Mouse (Mus musculus): ENCODE results near the gene Poglut1. TPM values are rescaled to one million over a fixed set of nuclear protein-coding genes. Genes with fewer than 3 reads are reported as not detected.

Poglut1 gene
- 50.5 and 51.8 TPM in 2 replicates for polyA plus RNA-seq (2012; rRNA removed)

- DNase-seq (ENCODE audit: extremely low spot score in 1 of 2, low spot score in 1 of 2), result peak; percentile 52 to 80
Measured at GRCm38 (mm10) chr16:38549479-38550396, at the start of gene Poglut1. Gene Poglut1, minus strand, starts transcription at chr16:38550258.

GRCm38 (mm10) chr16:38598986-38599680 lies 49.1 kb upstream of the Poglut1 start:
- DNase-seq (ENCODE audit: extremely low spot score in 1 of 2, low spot score in 1 of 2), result no peak

GRCm38 (mm10) chr16:38596651-38597050 lies 46.6 kb upstream of the Poglut1 start:
- DNase-seq (ENCODE audit: extremely low spot score in 1 of 2, low spot score in 1 of 2), result no peak

GRCm38 (mm10) chr16:38596099-38596498 lies 46.0 kb upstream of the Poglut1 start:
- DNase-seq (ENCODE audit: extremely low spot score in 1 of 2, low spot score in 1 of 2), result no peak

- DNase-seq (ENCODE audit: extremely low spot score in 1 of 2, low spot score in 1 of 2), result no peak
Measured at GRCm38 (mm10) chr16:38594435-38594834, 44.4 kb upstream of the Poglut1 start.

- no peak for DNase-seq (ENCODE audit: extremely low spot score in 1 of 2, low spot score in 1 of 2)
Measured at GRCm38 (mm10) chr16:38592946-38593345, 42.9 kb upstream of the Poglut1 start.

GRCm38 (mm10) chr16:38592026-38592678 lies 42.1 kb upstream of the Poglut1 start:
- no peak for DNase-seq (ENCODE audit: extremely low spot score in 1 of 2, low spot score in 1 of 2)

GRCm38 (mm10) chr16:38591506-38591905 lies 41.4 kb upstream of the Poglut1 start:
- DNase-seq (ENCODE audit: extremely low spot score in 1 of 2, low spot score in 1 of 2), result no peak

- DNase-seq (ENCODE audit: extremely low spot score in 1 of 2, low spot score in 1 of 2), result no peak
Measured at GRCm38 (mm10) chr16:38587572-38587971, 37.5 kb upstream of the Poglut1 start.

- DNase-seq (ENCODE audit: extremely low spot score in 1 of 2, low spot score in 1 of 2), result no peak
Measured at GRCm38 (mm10) chr16:38587163-38587562, 37.1 kb upstream of the Poglut1 start.

- DNase-seq (ENCODE audit: extremely low spot score in 1 of 2, low spot score in 1 of 2), result no peak
Measured at GRCm38 (mm10) chr16:38585186-38585585, 35.1 kb upstream of the Poglut1 start.

- no peak for DNase-seq (ENCODE audit: extremely low spot score in 1 of 2, low spot score in 1 of 2)
Measured at GRCm38 (mm10) chr16:38584761-38585160, 34.7 kb upstream of the Poglut1 start.

- no peak for DNase-seq (ENCODE audit: extremely low spot score in 1 of 2, low spot score in 1 of 2)
Measured at GRCm38 (mm10) chr16:38571481-38571880, 21.4 kb upstream of the Poglut1 start.

GRCm38 (mm10) chr16:38568192-38568591 lies 18.1 kb upstream of the Poglut1 start:
- DNase-seq (ENCODE audit: extremely low spot score in 1 of 2, low spot score in 1 of 2), result peak in 1 of 2 experiments; percentile 66

- no peak for DNase-seq (ENCODE audit: extremely low spot score in 1 of 2, low spot score in 1 of 2)
Measured at GRCm38 (mm10) chr16:38563516-38563915, 13.5 kb upstream of the Poglut1 start.

- no peak for DNase-seq (ENCODE audit: extremely low spot score in 1 of 2, low spot score in 1 of 2)
Measured at GRCm38 (mm10) chr16:38562968-38563327, 12.9 kb upstream of the Poglut1 start.

- DNase-seq (ENCODE audit: extremely low spot score in 1 of 2, low spot score in 1 of 2), result peak; percentile 85 to 97
Measured at GRCm38 (mm10) chr16:38562131-38562967, 12.3 kb upstream of the Poglut1 start.

- DNase-seq (ENCODE audit: extremely low spot score in 1 of 2, low spot score in 1 of 2), result no peak
Measured at GRCm38 (mm10) chr16:38558221-38558748, 8.2 kb upstream of the Poglut1 start, which contains the start of gene Tmem39a. Gene Tmem39a, plus strand, starts transcription at chr16:38558698.

- no peak for DNase-seq (ENCODE audit: extremely low spot score in 1 of 2, low spot score in 1 of 2)
Measured at GRCm38 (mm10) chr16:38555988-38556387, 5.9 kb upstream of the Poglut1 start.

GRCm38 (mm10) chr16:38548000-38548399 lies 2.1 kb downstream of the Poglut1 start:
- DNase-seq (ENCODE audit: extremely low spot score in 1 of 2, low spot score in 1 of 2), result no peak
